Mouse (Mus musculus) cerebellum, adult 2 months (tissue): ENCODE data around the gene Pacs1.

Experiments
- CTCF ChIP-seq: fragments of 200-500 bp; IDR thresholded peaks from 2 replicates; pipeline ENCODE4 v1.5.1; 2011; ENCODE audit warnings: low read depth, mild to moderate bottlenecking, control low read depth, low read length, moderate library complexity, borderline replicate concordance; ENCODE audit not compliant: insufficient read depth
- POLR2A ChIP-seq: fragments of 200-500 bp; IDR thresholded peaks from 2 replicates; pipeline ENCODE4 v1.6.1; 2011; ENCODE audit warnings: low read length, control low read depth, borderline replicate concordance; ENCODE audit not compliant: insufficient read depth

- TF ChIP-seq CTCF (no peak), POLR2A (no peak)
Observed at GRCm38 (mm10) chr19:5277140-5277539, 4.2 kb upstream of the Pacs1 start.
